In genomic region chr2:117765572-117765971, GRCm38 (mm10) we compare ENCODE assay signal across 19 mouse cellular contexts.
DNase-seq lines count a peak whose midpoint lies in the region; ATAC-seq and TF ChIP-seq lines count a peak whose summit lies in the region.
"Had no signal": no experiment of that assay in that cellular context is flagged by ENCODE, and none has a peak within 500 bp of the region (broad histone marks: within the 10 kb centered on the region; RNA-seq: fewer than 3 reads in every experiment).

No protein-coding gene starts in this region.

- 0 out of 2 replicates have a peak, but pooled peaks cover 2% of the 10 kb centered on the region for H3K4me1 ChIP-seq in kidney, embryonic 16.5 days (ENCODE audit: insufficient read depth, low read length)
- no peaks in the 10 kb centered on the region for H3K4me1 ChIP-seq in lung, postnatal 0 days (ENCODE audit: insufficient read depth, low read depth, low read length)
- H3K4me1 ChIP-seq in embryonic fibroblast, embryonic 13.5 days (ENCODE audit: control insufficient read depth, insufficient read depth, low read length): 0 out of 2 replicates have a peak, but pooled peaks cover 2% of the 10 kb centered on the region
- H3K4me1 ChIP-seq: forebrain, embryonic 13.5 days had no signal

- no peak for ATAC-seq in kidney, embryonic 16.5 days (ENCODE audit: low FRiP score, low TSS enrichment)
- no peak for ATAC-seq in lung, postnatal 0 days
- ATAC-seq: forebrain, embryonic 13.5 days; forebrain, postnatal 0 days; hindbrain, embryonic 16.5 days had no signal

- H3K27ac ChIP-seq in kidney, embryonic 16.5 days (ENCODE audit: low read length): peak overlapping the region; percentile 60; the same call in 1 of the 2 replicates
- H3K27ac ChIP-seq in lung, postnatal 0 days (ENCODE audit: low read length): peak overlapping the region; percentile 47; the same call in 1 of the 2 replicates
- H3K27ac ChIP-seq in embryonic fibroblast, embryonic 13.5 days (ENCODE audit: insufficient read depth, low read length): peak overlapping the region; percentile 26; the same call in 1 of the 2 replicates
- H3K27ac ChIP-seq: embryonic facial prominence, embryonic 13.5 days; forebrain, embryonic 13.5 days; gastrocnemius, adult 2 months; heart, embryonic 13.5 days had no signal

- H3K9ac ChIP-seq in kidney, embryonic 16.5 days (replicated peaks; ENCODE audit: low read length): no peak overlapping the region
- H3K9ac ChIP-seq in lung, postnatal 0 days (replicated peaks; ENCODE audit: low read depth): no peak overlapping the region
- H3K9ac ChIP-seq: embryonic facial prominence, embryonic 13.5 days; forebrain, embryonic 13.5 days; forebrain, postnatal 0 days; heart, embryonic 13.5 days had no signal

- TF ChIP-seq CTCF in lung, postnatal 0 days (IDR thresholded peaks at IDR 0.05): no peak
- no peak for TF ChIP-seq CTCF in embryonic fibroblast, embryonic 13.5 days (IDR thresholded peaks at IDR 0.05; ENCODE audit: borderline replicate concordance, insufficient read depth, low read length)

- no peak overlapping the region for H3K4me3 ChIP-seq in kidney, embryonic 16.5 days (ENCODE audit: low read length)
- no peak overlapping the region for H3K4me3 ChIP-seq in lung, postnatal 0 days (ENCODE audit: low read depth, low read length)
- no peak overlapping the region for H3K4me3 ChIP-seq in embryonic fibroblast, embryonic 13.5 days (ENCODE audit: insufficient read depth, low read length)
- H3K4me3 ChIP-seq: embryonic facial prominence, embryonic 13.5 days; forebrain, embryonic 13.5 days; gastrocnemius, adult 2 months; heart, embryonic 13.5 days had no signal

- H3K4me2 ChIP-seq in kidney, embryonic 16.5 days (replicated peaks; ENCODE audit: low read depth, low read length): no peak overlapping the region
- H3K4me2 ChIP-seq in lung, postnatal 0 days (replicated peaks; ENCODE audit: low read depth, low read length): no peak overlapping the region
- H3K4me2 ChIP-seq: embryonic facial prominence, embryonic 13.5 days; forebrain, embryonic 13.5 days; heart, embryonic 13.5 days had no signal

- no peaks in the 10 kb centered on the region for H3K27me3 ChIP-seq in kidney, embryonic 16.5 days (ENCODE audit: insufficient read depth, low read length)
- no peaks in the 10 kb centered on the region for H3K27me3 ChIP-seq in lung, postnatal 0 days (replicated peaks; ENCODE audit: insufficient read depth, low read length)
- H3K27me3 ChIP-seq: embryonic facial prominence, embryonic 13.5 days; forebrain, embryonic 13.5 days; heart, embryonic 13.5 days had no signal

- TF ChIP-seq POLR2A in embryonic fibroblast, embryonic 13.5 days (IDR thresholded peaks at IDR 0.05; ENCODE audit: low read depth, low read length): no peak

- DNase-seq in kidney, postnatal 36 days: no peak
- DNase-seq in lung, postnatal 0 days (ENCODE audit: low spot score): no peak
- no peak for DNase-seq in lung, postnatal 4 days
- DNase-seq in large intestine, adult 2 months (ENCODE audit: low read depth, low spot score): peak; percentile 33
- DNase-seq in right cerebral cortex, postnatal 36 days (ENCODE audit: low spot score in 2 of 2): no peak
- DNase-seq: adrenal gland, postnatal 10 days; cerebellum, adult 11 months; cerebellum, adult 8-10 months; cerebellum, postnatal 14 days; forebrain, postnatal 0 days; gastrocnemius, adult 2 months; gastrocnemius, postnatal 25 days; heart, postnatal 36 days had no signal

- TF ChIP-seq EP300 in lung, postnatal 0 days (IDR thresholded peaks at IDR 0.05): no peak

- WGBS in kidney, embryonic 16.5 days: 58% methylated on average over 5 of the region's 5 CpGs
- 39% methylated on average over 5 of the region's 5 CpGs for WGBS in lung, postnatal 0 days
- 31% methylated on average over 5 of the region's 5 CpGs for WGBS in large intestine, adult 2 months

- no peaks in the 10 kb centered on the region for H3K9me3 ChIP-seq in kidney, embryonic 16.5 days (ENCODE audit: low read length)
- H3K9me3 ChIP-seq in lung, postnatal 0 days (ENCODE audit: low read length): no peaks in the 10 kb centered on the region
- H3K9me3 ChIP-seq: embryonic facial prominence, embryonic 13.5 days; forebrain, embryonic 13.5 days; heart, embryonic 13.5 days had no signal

- H3K36me3 ChIP-seq in kidney, embryonic 16.5 days (ENCODE audit: insufficient read depth, low read length): no peaks in the 10 kb centered on the region
- no peaks in the 10 kb centered on the region for H3K36me3 ChIP-seq in lung, postnatal 0 days (ENCODE audit: insufficient read depth, low read length)
- H3K36me3 ChIP-seq: embryonic facial prominence, embryonic 13.5 days; heart, embryonic 13.5 days had no signal
